Mouse (Mus musculus): ENCODE measurements at regions not wholly inside any gene's neighbourhood (a gene's known extent, or its start where the extent isn't known, plus 50 kb on each side); places are given as distances from the start of the nearest gene placed in this dataset.

DNA sequence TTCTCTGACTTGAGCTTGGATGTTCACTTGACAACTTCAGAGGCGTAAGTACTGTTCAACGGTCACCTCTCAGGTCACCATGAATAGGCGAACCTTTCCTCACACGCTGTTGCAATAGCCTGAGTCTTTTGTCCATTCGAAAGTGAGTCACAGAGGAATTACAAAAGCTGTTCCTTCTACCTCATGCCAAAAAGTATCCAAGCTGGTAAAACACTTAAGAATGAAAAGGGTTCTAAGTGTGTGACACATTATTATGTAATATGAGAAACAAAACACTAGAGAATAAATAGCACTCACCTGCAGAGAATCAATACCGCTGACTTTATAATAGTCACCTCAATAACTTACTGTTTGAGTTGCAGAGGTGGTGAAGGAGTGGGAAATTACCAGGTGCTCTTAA is 86.0 kb upstream of the Pbx1 start:
- 89% methylated on average over 6 of the region's 6 CpGs for WGBS
- no peak overlapping the region for H3K27ac ChIP-seq (ENCODE audit: low read depth, low read length)
- no peak for ATAC-seq (ENCODE audit: low FRiP score)

DNA sequence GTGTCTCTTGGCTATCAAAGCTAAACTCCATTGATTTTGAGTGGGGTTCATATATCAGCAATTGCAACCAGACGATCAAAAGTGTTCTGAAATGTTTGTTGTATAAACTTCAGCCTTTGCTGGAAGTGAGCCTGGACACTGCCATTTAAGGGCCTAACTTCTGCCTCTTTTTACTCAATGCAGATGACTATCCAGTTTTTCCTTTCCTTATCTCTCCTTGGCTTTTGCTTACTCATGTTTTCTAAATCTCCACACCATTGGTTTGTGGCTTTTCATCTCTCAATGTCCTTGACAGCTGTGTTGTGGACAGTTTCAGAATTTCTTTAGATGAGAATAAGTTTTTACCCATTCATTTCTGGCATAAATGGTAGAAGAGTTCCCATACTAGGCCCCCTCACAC is 74.3 kb upstream of the Pbx1 start:
- H3K27ac ChIP-seq (ENCODE audit: low read depth, low read length) = no peak overlapping the region
- no peak overlapping the region for H3K4me3 ChIP-seq (ENCODE audit: low read depth, low read length)
- no peak overlapping the region for H3K4me2 ChIP-seq (replicated peaks; ENCODE audit: low read depth, low read length)
- no peaks in the 10 kb centered on the region for H3K36me3 ChIP-seq (ENCODE audit: control insufficient read depth, insufficient read depth, low read length)
- H3K9me3 ChIP-seq (ENCODE audit: control insufficient read depth, low read length) = no peaks in the 10 kb centered on the region
- no peak for DNase-seq (ENCODE audit: low spot score)
- no peak for ATAC-seq (ENCODE audit: low FRiP score)
- WGBS = 83% methylated on average over 1 of the region's 1 CpGs
- H3K27me3 ChIP-seq (ENCODE audit: control insufficient read depth, insufficient read depth, low read length) = no peaks in the 10 kb centered on the region
- no peaks in the 10 kb centered on the region for H3K4me1 ChIP-seq (replicated peaks; ENCODE audit: control insufficient read depth, insufficient read depth, low read length)
- no peak overlapping the region for H3K9ac ChIP-seq (ENCODE audit: low read depth, low read length)

More for the DNA sequence above, 86.0 kb upstream of the Pbx1 start:
- Histone ChIP-seq H3K4me2 (replicated peaks; ENCODE audit: low read depth, low read length) (no peak overlapping the region), H3K9me3 (ENCODE audit: control insufficient read depth, low read length) (no peaks in the 10 kb centered on the region), H3K9ac (ENCODE audit: low read depth, low read length) (no peak overlapping the region), H3K4me1 (replicated peaks; ENCODE audit: control insufficient read depth, insufficient read depth, low read length) (no peaks in the 10 kb centered on the region), H3K27me3 (ENCODE audit: control insufficient read depth, insufficient read depth, low read length) (no peaks in the 10 kb centered on the region), H3K36me3 (ENCODE audit: control insufficient read depth, insufficient read depth, low read length) (no peaks in the 10 kb centered on the region), H3K4me3 (ENCODE audit: low read depth, low read length) (no peak overlapping the region)
- no peak for DNase-seq (ENCODE audit: low spot score)

DNA sequence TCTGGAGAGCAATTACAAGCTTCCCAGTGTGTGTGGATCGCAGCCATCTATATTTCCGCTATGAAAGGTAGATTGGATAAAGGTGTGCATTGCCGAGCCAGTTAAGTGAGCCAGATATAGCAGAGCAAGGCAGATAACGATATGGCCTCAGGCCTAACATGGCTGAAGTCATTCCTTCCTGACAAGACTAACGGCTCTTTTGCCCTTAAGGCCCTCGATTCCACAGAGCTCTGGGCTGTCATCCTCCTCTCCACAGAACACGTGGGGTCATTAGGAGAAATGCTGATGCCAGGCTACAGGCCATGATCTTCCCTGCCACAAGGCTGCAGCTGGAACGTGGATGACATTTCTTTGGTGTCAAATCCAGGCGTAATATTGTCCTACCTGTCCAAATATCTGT is 72.7 kb upstream of the Pbx1 start:
- no peaks in the 10 kb centered on the region for H3K9me3 ChIP-seq (ENCODE audit: control insufficient read depth, low read length)
- H3K4me1 ChIP-seq (replicated peaks; ENCODE audit: control insufficient read depth, insufficient read depth, low read length) = no peaks in the 10 kb centered on the region
- DNase-seq (ENCODE audit: low spot score) (no peak), ATAC-seq (ENCODE audit: low FRiP score) (no peak)
- no peak overlapping the region for H3K9ac ChIP-seq (ENCODE audit: low read depth, low read length)
- H3K4me2 ChIP-seq (replicated peaks; ENCODE audit: low read depth, low read length) = no peak overlapping the region
- no peak overlapping the region for H3K4me3 ChIP-seq (ENCODE audit: low read depth, low read length)
- no peaks in the 10 kb centered on the region for H3K27me3 ChIP-seq (ENCODE audit: control insufficient read depth, insufficient read depth, low read length)
- WGBS = 78% methylated on average over 9 of the region's 9 CpGs
- no peaks in the 10 kb centered on the region for H3K36me3 ChIP-seq (ENCODE audit: control insufficient read depth, insufficient read depth, low read length)
- no peak overlapping the region for H3K27ac ChIP-seq (ENCODE audit: low read depth, low read length)

DNA sequence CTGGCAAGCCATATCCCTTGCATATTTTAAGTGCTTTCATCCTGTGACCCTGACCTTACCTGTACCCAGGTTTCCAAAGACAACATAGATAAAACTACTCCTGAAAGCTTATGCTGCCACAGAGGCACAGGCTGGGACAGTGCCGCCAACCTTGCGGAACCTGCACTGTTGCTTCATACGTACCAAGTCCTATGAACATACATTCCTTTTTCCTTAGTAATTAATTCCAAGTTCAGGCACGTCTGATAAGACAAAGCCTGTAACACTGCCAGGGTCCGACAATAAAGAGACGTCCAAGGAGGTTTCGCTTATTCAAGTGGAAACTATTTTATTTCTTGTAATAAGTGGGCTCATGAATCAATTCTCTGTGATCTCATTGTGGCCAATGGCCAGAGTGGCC is 70.2 kb upstream of the Pbx1 start:
- no peaks in the 10 kb centered on the region for H3K9me3 ChIP-seq (ENCODE audit: control insufficient read depth, low read length)
- no peaks in the 10 kb centered on the region for H3K36me3 ChIP-seq (ENCODE audit: control insufficient read depth, insufficient read depth, low read length)
- H3K4me3 ChIP-seq (ENCODE audit: low read depth, low read length) = no peak overlapping the region
- no peak for DNase-seq (ENCODE audit: low spot score)
- WGBS = 52% methylated on average over 7 of the region's 7 CpGs
- H3K4me1 ChIP-seq (replicated peaks; ENCODE audit: control insufficient read depth, insufficient read depth, low read length) = no peaks in the 10 kb centered on the region
- H3K4me2 ChIP-seq (replicated peaks; ENCODE audit: low read depth, low read length) = no peak overlapping the region
- H3K9ac ChIP-seq (ENCODE audit: low read depth, low read length) = no peak overlapping the region
- no peak for ATAC-seq (ENCODE audit: low FRiP score)
- H3K27ac ChIP-seq (ENCODE audit: low read depth, low read length) = no peak overlapping the region
- H3K27me3 ChIP-seq (ENCODE audit: control insufficient read depth, insufficient read depth, low read length) = no peaks in the 10 kb centered on the region

DNA sequence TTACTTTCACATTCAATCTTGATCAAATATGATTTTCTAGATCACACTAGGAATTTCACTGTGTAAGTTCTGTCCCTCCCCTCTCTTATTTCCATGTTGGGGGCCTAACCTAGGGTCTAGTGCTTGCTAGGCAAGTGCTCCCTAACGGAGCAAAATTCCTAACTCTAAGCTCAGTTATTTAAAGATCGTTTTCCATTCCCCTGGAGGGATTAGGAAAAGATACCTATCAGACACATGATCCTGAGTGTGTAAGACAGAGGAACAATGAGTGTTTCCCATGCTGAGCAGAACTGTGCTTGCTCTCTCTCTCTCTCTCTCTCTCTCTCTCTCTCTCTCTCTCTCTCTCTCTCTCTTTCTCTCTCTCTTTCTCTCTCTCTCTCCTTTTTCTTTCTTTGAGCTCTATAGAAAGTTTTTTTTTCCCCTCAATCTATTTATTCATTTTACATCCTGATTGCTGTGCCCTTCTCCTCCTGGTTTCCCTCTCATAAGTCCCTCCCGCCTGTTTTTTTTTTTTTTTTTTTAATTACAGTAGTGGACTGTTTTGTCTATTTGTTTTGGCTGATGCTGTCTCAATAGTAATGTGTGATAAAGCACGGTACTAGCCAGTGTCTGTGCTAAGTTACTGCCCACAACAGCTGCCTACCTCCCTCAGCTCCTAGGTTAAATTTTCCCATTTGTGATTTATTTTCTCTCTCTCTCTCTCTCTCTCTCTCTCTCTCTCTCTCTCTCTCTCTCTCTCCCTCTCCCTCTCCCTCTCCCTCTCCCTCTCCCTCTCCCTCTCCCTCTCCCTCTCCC is 69.5 kb upstream of the Pbx1 start:
- 63% methylated on average over 4 of the region's 4 CpGs for WGBS
- Histone ChIP-seq H3K4me1 (replicated peaks; ENCODE audit: control insufficient read depth, insufficient read depth, low read length) (no peaks in the 10 kb centered on the region), H3K27me3 (ENCODE audit: control insufficient read depth, insufficient read depth, low read length) (no peaks in the 10 kb centered on the region), H3K27ac (ENCODE audit: low read depth, low read length) (no peak overlapping the region), H3K4me2 (replicated peaks; ENCODE audit: low read depth, low read length) (no peak overlapping the region), H3K36me3 (ENCODE audit: control insufficient read depth, insufficient read depth, low read length) (no peaks in the 10 kb centered on the region), H3K9ac (ENCODE audit: low read depth, low read length) (no peak overlapping the region), H3K9me3 (ENCODE audit: control insufficient read depth, low read length) (no peaks in the 10 kb centered on the region), H3K4me3 (ENCODE audit: low read depth, low read length) (no peak overlapping the region)
- no peak for ATAC-seq (ENCODE audit: low FRiP score)
- no peak for DNase-seq (ENCODE audit: low spot score)

DNA sequence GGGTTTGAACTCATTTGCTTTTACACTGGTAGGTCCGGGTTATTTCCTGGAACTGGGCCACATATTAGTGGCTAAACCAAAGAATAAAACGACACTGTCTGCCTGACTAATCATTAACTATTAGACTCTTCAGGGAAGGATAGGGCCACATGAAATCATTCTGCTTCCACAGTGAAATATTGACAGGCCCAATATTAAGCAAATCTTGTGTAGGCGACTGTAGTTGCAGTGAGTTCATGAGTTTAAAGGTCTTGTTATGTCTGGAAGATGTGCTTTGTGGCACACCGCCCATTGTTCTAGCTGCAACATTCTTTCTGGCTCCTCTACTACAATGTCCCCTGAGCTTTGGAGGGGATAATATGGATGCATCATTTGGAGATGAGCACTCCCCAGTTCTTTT is 65.7 kb upstream of the Pbx1 start:
- no peaks in the 10 kb centered on the region for H3K27me3 ChIP-seq (ENCODE audit: control insufficient read depth, insufficient read depth, low read length)
- H3K9ac ChIP-seq (ENCODE audit: low read depth, low read length) = no peak overlapping the region
- H3K9me3 ChIP-seq (ENCODE audit: control insufficient read depth, low read length) = no peaks in the 10 kb centered on the region
- H3K4me2 ChIP-seq (replicated peaks; ENCODE audit: low read depth, low read length) = no peak overlapping the region
- no peaks in the 10 kb centered on the region for H3K36me3 ChIP-seq (ENCODE audit: control insufficient read depth, insufficient read depth, low read length)
- H3K4me3 ChIP-seq (ENCODE audit: low read depth, low read length) = no peak overlapping the region
- H3K4me1 ChIP-seq (replicated peaks; ENCODE audit: control insufficient read depth, insufficient read depth, low read length) = no peaks in the 10 kb centered on the region
- DNase-seq (ENCODE audit: low spot score) (no peak), ATAC-seq (ENCODE audit: low FRiP score) (no peak)
- 79% methylated on average over 4 of the region's 4 CpGs for WGBS
- no peak overlapping the region for H3K27ac ChIP-seq (ENCODE audit: low read depth, low read length)

DNA sequence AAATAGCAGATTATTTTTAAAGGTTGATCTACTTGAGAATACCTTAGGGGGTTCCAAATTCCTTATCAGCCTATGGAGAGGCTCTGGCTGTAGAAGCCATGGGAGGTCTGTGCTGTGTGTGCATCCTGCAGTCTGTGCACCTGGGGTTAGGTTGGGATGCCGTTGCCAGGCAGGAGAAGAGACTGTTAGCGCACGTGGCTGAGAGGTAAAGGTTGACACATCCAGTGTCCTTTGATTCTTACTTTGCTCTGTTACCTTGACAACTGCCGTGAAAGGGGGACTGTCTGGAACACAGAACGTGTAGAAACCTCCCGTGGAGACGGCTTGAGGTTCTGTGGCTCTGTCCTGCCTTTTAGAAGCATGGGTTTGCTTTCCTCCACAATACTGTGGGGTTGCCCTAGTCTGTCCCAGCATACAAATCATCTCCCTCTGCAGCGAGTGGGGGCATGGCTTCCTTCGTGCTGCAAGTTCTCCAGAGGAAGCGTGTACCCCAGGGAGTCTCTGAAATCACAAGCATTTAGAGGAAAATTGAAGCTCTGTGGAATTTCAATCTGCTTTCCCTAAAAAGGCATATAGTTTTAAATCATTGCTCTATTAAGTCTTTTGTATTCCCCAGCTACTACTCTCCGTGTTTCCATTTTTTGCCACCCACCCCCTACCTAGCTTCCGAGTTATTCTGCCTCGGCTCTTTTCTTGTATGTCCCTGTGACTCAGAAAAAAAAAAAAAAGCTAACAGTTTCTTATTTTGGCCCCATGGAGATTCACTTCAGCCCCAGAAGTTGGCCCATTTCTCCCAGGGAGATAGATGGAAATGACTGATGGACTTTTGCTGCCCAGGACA is 63.8 kb upstream of the Pbx1 start:
- H3K36me3 ChIP-seq (ENCODE audit: control insufficient read depth, insufficient read depth, low read length) = no peaks in the 10 kb centered on the region
- ATAC-seq (ENCODE audit: low FRiP score) (no peak), DNase-seq (ENCODE audit: low spot score) (no peak)
- H3K9me3 ChIP-seq (ENCODE audit: control insufficient read depth, low read length) = no peaks in the 10 kb centered on the region
- H3K4me2 ChIP-seq (replicated peaks; ENCODE audit: low read depth, low read length) = no peak overlapping the region
- H3K27ac ChIP-seq (ENCODE audit: low read depth, low read length) = no peak overlapping the region
- H3K4me3 ChIP-seq (ENCODE audit: low read depth, low read length) = no peak overlapping the region
- H3K9ac ChIP-seq (ENCODE audit: low read depth, low read length) = no peak overlapping the region
- H3K27me3 ChIP-seq (ENCODE audit: control insufficient read depth, insufficient read depth, low read length) = no peaks in the 10 kb centered on the region
- WGBS = 52% methylated on average over 13 of the region's 13 CpGs
- H3K4me1 ChIP-seq (replicated peaks; ENCODE audit: control insufficient read depth, insufficient read depth, low read length) = no peaks in the 10 kb centered on the region

DNA sequence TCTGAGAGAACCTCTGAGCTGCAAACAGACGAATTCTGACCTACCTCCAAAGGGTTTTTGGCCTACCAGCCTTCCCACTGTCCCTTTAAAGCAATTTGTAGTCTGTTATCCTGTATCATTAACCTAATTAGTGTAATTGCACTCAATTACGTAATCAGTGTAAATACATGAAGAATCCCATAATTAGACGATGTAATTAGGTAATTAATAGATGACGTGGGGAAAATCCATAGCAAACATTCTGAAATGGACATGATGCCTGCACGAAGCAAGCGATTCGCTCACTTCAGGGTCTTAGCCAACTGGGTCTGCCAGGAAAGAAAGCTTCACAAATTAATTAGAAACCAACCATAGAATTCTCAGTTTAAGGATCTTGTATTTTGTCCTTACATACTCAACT is 55.4 kb upstream of the Pbx1 start:
- H3K27me3 ChIP-seq (ENCODE audit: control insufficient read depth, insufficient read depth, low read length) = no peaks in the 10 kb centered on the region
- H3K36me3 ChIP-seq (ENCODE audit: control insufficient read depth, insufficient read depth, low read length) = no peaks in the 10 kb centered on the region
- H3K9me3 ChIP-seq (ENCODE audit: control insufficient read depth, low read length) = no peaks in the 10 kb centered on the region
- no peak for DNase-seq (ENCODE audit: low spot score)
- H3K9ac ChIP-seq (ENCODE audit: low read depth, low read length) = no peak overlapping the region
- WGBS = 85% methylated on average over 7 of the region's 7 CpGs
- no peaks in the 10 kb centered on the region for H3K4me1 ChIP-seq (replicated peaks; ENCODE audit: control insufficient read depth, insufficient read depth, low read length)
- H3K4me3 ChIP-seq (ENCODE audit: low read depth, low read length) = no peak overlapping the region
- no peak overlapping the region for H3K4me2 ChIP-seq (replicated peaks; ENCODE audit: low read depth, low read length)
- no peak for ATAC-seq (ENCODE audit: low FRiP score)
- no peak overlapping the region for H3K27ac ChIP-seq (ENCODE audit: low read depth, low read length)

DNA sequence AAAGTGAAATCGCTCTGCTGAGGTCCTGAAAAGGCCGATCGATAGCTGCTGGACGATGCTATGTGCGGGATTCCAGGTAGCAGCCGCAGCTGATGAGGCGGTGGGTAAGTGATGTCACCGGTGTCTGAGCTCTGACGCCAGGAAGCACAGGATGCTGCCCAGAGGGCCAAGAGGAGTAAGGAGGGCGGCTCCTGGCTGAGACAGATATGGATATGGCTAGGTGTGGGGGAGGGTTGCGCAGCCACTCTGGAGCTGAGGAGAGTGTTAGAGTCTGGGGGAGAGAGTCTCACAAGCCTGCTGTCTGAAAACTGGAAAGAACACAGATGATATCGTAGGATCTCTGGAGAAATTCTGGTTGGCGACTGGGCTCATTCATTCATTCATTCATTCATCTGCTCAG is 51.6 kb upstream of the Pbx1 start:
- ATAC-seq (ENCODE audit: low FRiP score) (no peak), DNase-seq (ENCODE audit: low spot score) (no peak)
- Histone ChIP-seq H3K4me2 (replicated peaks; ENCODE audit: low read depth, low read length) (no peak overlapping the region), H3K9me3 (ENCODE audit: control insufficient read depth, low read length) (no peaks in the 10 kb centered on the region), H3K27me3 (ENCODE audit: control insufficient read depth, insufficient read depth, low read length) (no peaks in the 10 kb centered on the region), H3K9ac (ENCODE audit: low read depth, low read length) (no peak overlapping the region), H3K27ac (ENCODE audit: low read depth, low read length) (no peak overlapping the region), H3K4me3 (ENCODE audit: low read depth, low read length) (no peak overlapping the region), H3K36me3 (ENCODE audit: control insufficient read depth, insufficient read depth, low read length) (no peaks in the 10 kb centered on the region), H3K4me1 (replicated peaks; ENCODE audit: control insufficient read depth, insufficient read depth, low read length) (no peaks in the 10 kb centered on the region)
- WGBS = 85% methylated on average over 13 of the region's 13 CpGs
